Mouse (Mus musculus) testis, postnatal 10 days (tissue): ENCODE results near the gene 9130019O22Rik.
"Not testable (repeated sequence)": the region's sequence is repeated elsewhere in the genome, so short reads cannot be mapped to it uniquely, and the experiment has no call there.

Source experiments
- DNase-seq: peaks from one replicate; pipeline ENCODE4 v3.0.0; 2021; ENCODE audit warnings: low spot score

The 9130019O22Rik gene

GRCm38 (mm10) chr7:127375271-127376245 is 11.4 kb downstream of the 9130019O22Rik start, which contains the start of gene Zfp747:
Gene Zfp747, minus strand, starts transcription at chr7:127376050.
- DNase-seq = peak; percentile 93

- not testable (repeated sequence) for DNase-seq
These were observed 15.1 kb downstream of the 9130019O22Rik start for GRCm38 (mm10) chr7:127371870-127372269.

- no peak for DNase-seq
These were observed 15.8 kb downstream of the 9130019O22Rik start for GRCm38 (mm10) chr7:127371213-127371612.

- DNase-seq = no peak
These were observed 20.7 kb downstream of the 9130019O22Rik start for GRCm38 (mm10) chr7:127366249-127366648.

- peak; percentile 28 for DNase-seq
These were observed 22.8 kb downstream of the 9130019O22Rik start for GRCm38 (mm10) chr7:127364166-127364565.

- DNase-seq = peak; percentile 55
These were observed 23.5 kb downstream of the 9130019O22Rik start for GRCm38 (mm10) chr7:127363475-127363921.

- DNase-seq = peak; percentile 40
These were observed 24.5 kb downstream of the 9130019O22Rik start for GRCm38 (mm10) chr7:127362418-127362817.

GRCm38 (mm10) chr7:127361449-127361848 is 25.5 kb downstream of the 9130019O22Rik start:
- peak; percentile 40 for DNase-seq

GRCm38 (mm10) chr7:127360265-127360664 is 26.7 kb downstream of the 9130019O22Rik start:
- no peak for DNase-seq

GRCm38 (mm10) chr7:127358472-127358871 is 28.5 kb downstream of the 9130019O22Rik start:
- DNase-seq = no peak

- no peak for DNase-seq
These were observed 29.1 kb downstream of the 9130019O22Rik start for GRCm38 (mm10) chr7:127357871-127358270.

GRCm38 (mm10) chr7:127355796-127356195 is 31.2 kb downstream of the 9130019O22Rik start:
- no peak for DNase-seq

- DNase-seq = no peak
These were observed 35.5 kb downstream of the 9130019O22Rik start for GRCm38 (mm10) chr7:127351230-127352004.

- no peak for DNase-seq
These were observed 40.3 kb downstream of the 9130019O22Rik start for GRCm38 (mm10) chr7:127346676-127347075.

GRCm38 (mm10) chr7:127345512-127346325 is 41.2 kb downstream of the 9130019O22Rik start, which contains the start of gene Zfp768:
Gene Zfp768, minus strand, starts transcription at chr7:127345589.
- DNase-seq = peak; percentile 98

- DNase-seq = peak; percentile 80
These were observed 41.9 kb downstream of the 9130019O22Rik start for GRCm38 (mm10) chr7:127345092-127345491.

- DNase-seq = no peak
These were observed 42.6 kb downstream of the 9130019O22Rik start for GRCm38 (mm10) chr7:127344371-127344770.

- no peak for DNase-seq
These were observed 43.5 kb downstream of the 9130019O22Rik start for GRCm38 (mm10) chr7:127343351-127344019.

- no peak for DNase-seq
These were observed 44.1 kb downstream of the 9130019O22Rik start for GRCm38 (mm10) chr7:127342888-127343287.

- DNase-seq = no peak
These were observed 44.6 kb downstream of the 9130019O22Rik start for GRCm38 (mm10) chr7:127342332-127342731.

- not testable (repeated sequence) for DNase-seq
These were observed 45.1 kb downstream of the 9130019O22Rik start for GRCm38 (mm10) chr7:127341861-127342260.
